Mouse (Mus musculus) cortical plate, adult 2 months (tissue): Measurements from ENCODE around the gene Meis2.

ENCODE experiments used
- CTCF ChIP-seq: fragments of 200-500 bp; IDR thresholded peaks from 2 replicates; pipeline ENCODE4 v1.5.1; 2011; ENCODE audit warnings: mild to moderate bottlenecking, control low read depth, low read length; ENCODE audit not compliant: insufficient read depth; ENCODE audit errors: extremely low read depth
- POLR2A ChIP-seq: fragments of 200-500 bp; IDR thresholded peaks from 2 replicates; pipeline ENCODE4 v1.6.1; 2011; ENCODE audit warnings: mild to moderate bottlenecking, low read length, control low read depth; ENCODE audit not compliant: insufficient read depth; ENCODE audit errors: extremely low read depth

DNA sequence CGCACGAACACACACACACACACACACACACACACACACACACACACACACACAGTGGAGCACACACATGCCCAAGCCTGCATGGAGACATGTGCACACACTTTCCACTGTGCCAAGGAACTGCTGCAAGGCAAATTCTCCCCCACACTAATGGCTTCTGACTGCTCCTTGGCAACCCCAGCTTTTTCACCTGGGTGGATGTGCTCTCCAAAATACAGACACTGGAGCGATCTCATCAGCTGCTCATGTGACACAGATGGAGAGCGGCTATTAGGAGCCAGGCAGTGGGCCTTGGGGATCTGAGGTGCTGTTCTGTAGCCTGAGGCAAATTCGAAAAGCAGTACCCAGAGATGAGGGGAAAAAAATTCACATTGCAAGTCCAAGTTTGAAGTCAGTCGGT lies 63.3 kb downstream of the Meis2 start:
- no peak for TF ChIP-seq POLR2A
- no peak for TF ChIP-seq CTCF
